ENCODE assay signal across 8 mouse cellular contexts in the genomic region with DNA sequence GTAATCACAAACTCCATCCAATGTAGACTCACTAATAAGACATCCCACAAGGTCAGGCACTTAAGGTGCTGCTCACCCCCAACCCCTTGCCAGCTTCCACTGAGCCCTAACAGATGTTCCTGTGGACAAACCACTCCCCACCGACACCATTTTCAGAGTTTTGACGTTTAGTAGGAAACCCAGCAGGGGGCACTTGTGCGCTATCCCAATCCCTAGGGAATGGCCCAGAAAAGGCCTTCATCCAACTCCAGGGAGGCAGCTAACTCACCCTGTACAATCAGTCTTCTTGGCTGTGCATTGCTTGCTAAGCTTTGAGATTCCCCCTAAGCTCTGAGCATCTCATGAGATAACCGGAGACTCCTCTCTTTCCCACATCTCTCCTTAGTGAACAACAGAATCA.
DNase-seq lines count a peak whose midpoint lies in the region; ATAC-seq and TF ChIP-seq lines count a peak whose summit lies in the region.

No protein-coding gene starts in this region.

- DNase-seq in forebrain, postnatal 0 days = peak; percentile 31
- DNase-seq in urinary bladder, postnatal 14 days (ENCODE audit: low spot score) = peak; percentile 35
- DNase-seq in urinary bladder, postnatal 36 days (ENCODE audit: low spot score in 2 of 2) = no peak
- peak; percentile 34 to 41 for DNase-seq in layer of hippocampus, postnatal 14 days (ENCODE audit: low spot score in 2 of 2)
- peak; percentile 15 for DNase-seq in telencephalon, adult 2 months (ENCODE audit: low read depth, low spot score)
- no peak for DNase-seq in hindbrain, embryonic 14.5 days (ENCODE audit: low spot score)

- H3K36me3 ChIP-seq in forebrain, postnatal 0 days (ENCODE audit: insufficient read depth) = no peaks in the 10 kb centered on the region
- no peaks in the 10 kb centered on the region for H3K36me3 ChIP-seq in forebrain, embryonic 15.5 days
- no peaks in the 10 kb centered on the region for H3K36me3 ChIP-seq in hindbrain, embryonic 14.5 days (replicated peaks; ENCODE audit: control insufficient read depth, insufficient read depth)

- H3K9ac ChIP-seq in forebrain, postnatal 0 days = no peak overlapping the region
- H3K9ac ChIP-seq in forebrain, embryonic 15.5 days (replicated peaks) = no peak overlapping the region
- no peak overlapping the region for H3K9ac ChIP-seq in hindbrain, embryonic 14.5 days

- peaks cover 9% of the 10 kb centered on the region for H3K4me1 ChIP-seq in forebrain, postnatal 0 days (ENCODE audit: insufficient read depth)
- H3K4me1 ChIP-seq in forebrain, embryonic 15.5 days = peaks cover 15% of the 10 kb centered on the region
- H3K4me1 ChIP-seq in hindbrain, embryonic 14.5 days (replicated peaks; ENCODE audit: control insufficient read depth, insufficient read depth, low read length) = peaks cover 15% of the 10 kb centered on the region

- no peak overlapping the region for H3K4me2 ChIP-seq in forebrain, postnatal 0 days (ENCODE audit: low read depth)
- H3K4me2 ChIP-seq in forebrain, embryonic 15.5 days (replicated peaks) = no peak overlapping the region
- no peak overlapping the region for H3K4me2 ChIP-seq in hindbrain, embryonic 14.5 days (replicated peaks)

- 54% methylated on average over 4 of the region's 4 CpGs for WGBS in forebrain, postnatal 0 days
- 64% methylated on average over 4 of the region's 4 CpGs for WGBS in forebrain, embryonic 15.5 days
- 53% methylated on average over 4 of the region's 4 CpGs for WGBS in hindbrain, embryonic 14.5 days

- no peak overlapping the region for H3K27ac ChIP-seq in forebrain, postnatal 0 days (ENCODE audit: low read depth, low read length)
- H3K27ac ChIP-seq in forebrain, embryonic 15.5 days (replicated peaks) = no peak overlapping the region
- H3K27ac ChIP-seq in hindbrain, embryonic 14.5 days = no peak overlapping the region

- no peaks in the 10 kb centered on the region for H3K9me3 ChIP-seq in forebrain, postnatal 0 days (ENCODE audit: low read length)
- no peaks in the 10 kb centered on the region for H3K9me3 ChIP-seq in forebrain, embryonic 15.5 days
- H3K9me3 ChIP-seq in hindbrain, embryonic 14.5 days (ENCODE audit: control insufficient read depth, low read length) = no peaks in the 10 kb centered on the region

- H3K27me3 ChIP-seq in forebrain, postnatal 0 days (ENCODE audit: insufficient read depth, low read length) = no peaks in the 10 kb centered on the region
- no peaks in the 10 kb centered on the region for H3K27me3 ChIP-seq in forebrain, embryonic 15.5 days
- no peaks in the 10 kb centered on the region for H3K27me3 ChIP-seq in hindbrain, embryonic 14.5 days (ENCODE audit: control insufficient read depth, insufficient read depth, low read length)

- H3K4me3 ChIP-seq in forebrain, postnatal 0 days (ENCODE audit: low read depth, low read length) = no peak overlapping the region
- H3K4me3 ChIP-seq in forebrain, embryonic 15.5 days = no peak overlapping the region
- H3K4me3 ChIP-seq in hindbrain, embryonic 14.5 days (replicated peaks; ENCODE audit: low read length) = no peak overlapping the region

- no peak for ATAC-seq in forebrain, postnatal 0 days
- no peak for ATAC-seq in forebrain, embryonic 15.5 days (replicated peaks)
- no peak for ATAC-seq in megakaryocyte progenitor cell, adult 5-6 weeks (replicated peaks; ENCODE audit: poor library complexity)
- no peak for ATAC-seq in hindbrain, embryonic 14.5 days (ENCODE audit: low FRiP score)

- TF ChIP-seq CTCF in forebrain, postnatal 0 days (IDR thresholded peaks at IDR 0.05; ENCODE audit: low read depth) = peak; percentile 29; the same call in 1 of the 2 replicates

Comparison
In these comparisons a context has a peak if more than half of its experiments do, and no peak if none do; other contexts are left out.
1. DNase-seq: peak in forebrain, postnatal 0 days (single experiment), urinary bladder, postnatal 14 days (single experiment), layer of hippocampus, postnatal 14 days (2 of 2) and telencephalon, adult 2 months (single experiment); none in urinary bladder, postnatal 36 days (0 of 2) and hindbrain, embryonic 14.5 days (single experiment).